Mouse (Mus musculus) kidney, adult 2 months (tissue): ENCODE measurements around the gene Spx. TPM values are rescaled to one million over a fixed set of nuclear protein-coding genes. Genes with fewer than 3 reads are reported as not detected.

Source experiments
- DNase-seq: peaks from one replicate; pipeline ENCODE4 v3.0.0; 2021
- H3K27ac ChIP-seq: fragments of 200-500 bp; 2 replicates; pipeline ENCODE4 v1.5.1; 2012; ENCODE audit warnings: low read depth, low read length, control low read depth, inconsistent platforms; ENCODE audit not compliant: insufficient read depth
- H3K27me3 ChIP-seq: fragments of 200-500 bp; replicated peaks from 2 replicates; pipeline ENCODE4 v1.6.1; 2012; ENCODE audit warnings: mild to moderate bottlenecking, moderate library complexity, low read length, inconsistent platforms; ENCODE audit not compliant: control insufficient read depth, insufficient read depth
- H3K36me3 ChIP-seq: fragments of 200-500 bp; 2 replicates; pipeline ENCODE4 v1.6.1; 2012; ENCODE audit warnings: mild to moderate bottlenecking, moderate library complexity, low read length, inconsistent platforms; ENCODE audit not compliant: control insufficient read depth, insufficient read depth
- H3K4me1 ChIP-seq: fragments of 200-500 bp; 2 replicates; pipeline ENCODE4 v1.6.1; 2011; ENCODE audit warnings: low read length; ENCODE audit not compliant: control insufficient read depth, insufficient read depth
- H3K4me3 ChIP-seq: fragments of 200-500 bp; 2 replicates; pipeline ENCODE4 v1.5.1; 2011; ENCODE audit warnings: mild to moderate bottlenecking, low read depth, low read length, control low read depth; ENCODE audit not compliant: insufficient read depth
- CTCF ChIP-seq: fragments of 200-500 bp; conservative IDR thresholded peaks from 2 replicates; pipeline ENCODE4 v1.5.1; 2011; ENCODE audit warnings: low read depth, mild to moderate bottlenecking, control low read depth, low read length, moderate library complexity, mixed read lengths; ENCODE audit not compliant: insufficient read depth, insufficient read length
- POLR2A ChIP-seq: fragments of 200-500 bp; IDR thresholded peaks from one replicate; pipeline ENCODE4 v1.6.1; 2011; ENCODE audit warnings: low read depth, low read length, control low read depth
- WGBS: fragments of 180-500 bp; shearing (Covaris S2); methylation state at CpG from one replicate; pipeline ENCODE4 v1.1.7; 2018; 5-methylcytosine and 5-hydroxymethylcytosine counted together
- polyA plus RNA-seq: library from polyadenylated mRNA; depleted of rRNA; stranded (reverse); fragments of >200 nt; gene quantifications from 2 replicates; pipeline ENCODE4 v1.2.3, GENCODE M21; 2012

The Spx gene
- polyA plus RNA-seq, 1 experiment = 0.14 TPM

- Histone ChIP-seq H3K27me3 (no peaks in the 10 kb centered on the region), H3K27ac (no peak overlapping the region), H3K4me3 (no peak overlapping the region), H3K4me1 (0 out of 2 replicates have a peak, but pooled peaks cover 4% of the 10 kb centered on the region), H3K36me3 (peaks cover 4% of the 10 kb centered on the region)
- TF ChIP-seq CTCF = no peak
- TF ChIP-seq POLR2A = no peak
- DNase-seq = no peak
- 85% methylated on average over 5 of the region's 5 CpGs for WGBS
Measured at GRCm38 (mm10) chr6:142392312-142392711, 20.9 kb upstream of the Spx start.

- no peak for DNase-seq
- Histone ChIP-seq H3K27ac (no peak overlapping the region), H3K36me3 (peaks cover 4% of the 10 kb centered on the region), H3K4me3 (no peak overlapping the region), H3K4me1 (no peaks in the 10 kb centered on the region), H3K27me3 (no peaks in the 10 kb centered on the region)
- WGBS = 89% methylated on average over 5 of the region's 5 CpGs
- TF ChIP-seq CTCF (no peak), POLR2A (no peak)
Measured at GRCm38 (mm10) chr6:142394669-142395068, 18.6 kb upstream of the Spx start.

- no peak for DNase-seq
- H3K27ac ChIP-seq = no peak overlapping the region
- 80% methylated on average over 6 of the region's 6 CpGs for WGBS
- H3K4me1 ChIP-seq = no peaks in the 10 kb centered on the region
- no peak overlapping the region for H3K4me3 ChIP-seq
- no peaks in the 10 kb centered on the region for H3K27me3 ChIP-seq
- TF ChIP-seq CTCF (no peak), POLR2A (no peak)
- H3K36me3 ChIP-seq = peaks cover 4% of the 10 kb centered on the region
Measured at GRCm38 (mm10) chr6:142395756-142396155, 17.5 kb upstream of the Spx start.

- no peak for DNase-seq
- Histone ChIP-seq H3K36me3 (no peaks in the 10 kb centered on the region), H3K27ac (no peak overlapping the region), H3K4me3 (no peak overlapping the region), H3K27me3 (no peaks in the 10 kb centered on the region; the same call in 1 of the 2 replicates), H3K4me1 (no peaks in the 10 kb centered on the region)
- WGBS = 57% methylated on average over 1 of the region's 1 CpGs
- TF ChIP-seq POLR2A = no peak
- no peak for TF ChIP-seq CTCF
Measured at GRCm38 (mm10) chr6:142411140-142411539, 2.1 kb upstream of the Spx start.

GRCm38 (mm10) chr6:142413845-142414244 lies 604 bp downstream of the Spx start:
- Histone ChIP-seq H3K36me3 (no peaks in the 10 kb centered on the region), H3K4me1 (no peaks in the 10 kb centered on the region), H3K4me3 (no peak overlapping the region), H3K27ac (no peak overlapping the region), H3K27me3 (no peaks in the 10 kb centered on the region; the same call in 1 of the 2 replicates)
- TF ChIP-seq CTCF (no peak), POLR2A (no peak)
- no peak for DNase-seq
- WGBS = 20% methylated on average over 12 of the region's 12 CpGs

- no peak for DNase-seq
- TF ChIP-seq POLR2A (no peak), CTCF (no peak)
- Histone ChIP-seq H3K4me3 (no peak overlapping the region), H3K27ac (no peak overlapping the region), H3K27me3 (no peaks in the 10 kb centered on the region; the same call in 1 of the 2 replicates), H3K36me3 (no peaks in the 10 kb centered on the region), H3K4me1 (no peaks in the 10 kb centered on the region)
- 3% methylated on average over 24 of the region's 24 CpGs for WGBS
Measured at GRCm38 (mm10) chr6:142414597-142414996, 1.4 kb downstream of the Spx start.

- H3K4me1 ChIP-seq = no peaks in the 10 kb centered on the region
- H3K36me3 ChIP-seq = no peaks in the 10 kb centered on the region
- no peak for DNase-seq
- TF ChIP-seq POLR2A = no peak
- TF ChIP-seq CTCF = no peak
- no peaks in the 10 kb centered on the region for H3K27me3 ChIP-seq
- whole genome bisulfite sequencing = 47% methylated on average over 7 of the region's 7 CpGs
- H3K4me3 ChIP-seq = no peak overlapping the region
- no peak overlapping the region for H3K27ac ChIP-seq
Measured at GRCm38 (mm10) chr6:142424976-142425375, 11.7 kb downstream of the Spx start.

- no peaks in the 10 kb centered on the region for H3K4me1 ChIP-seq
- TF ChIP-seq POLR2A = no peak
- no peak for TF ChIP-seq CTCF
- H3K27me3 ChIP-seq = no peaks in the 10 kb centered on the region
- H3K36me3 ChIP-seq = no peaks in the 10 kb centered on the region
- no peak overlapping the region for H3K4me3 ChIP-seq
- no peak overlapping the region for H3K27ac ChIP-seq
- DNase-seq = no peak
Measured at GRCm38 (mm10) chr6:142429072-142429471, 15.8 kb downstream of the Spx start.
